Mouse (Mus musculus) CH12.LX (cell line): ENCODE data around the gene Sstr3.

Experiments
- EP300 ChIP-seq: IDR thresholded peaks from 2 replicates; pipeline ENCODE4 v1.6.1; 2011; ENCODE audit warnings: low read length, improper control_type of control experiment
- POLR2A ChIP-seq: IDR thresholded peaks from 2 replicates; pipeline ENCODE4 v1.6.1; 2011; ENCODE audit warnings: low read depth, mild to moderate bottlenecking, improper control_type of control experiment, low read length
- POLR2AphosphoS2 ChIP-seq: IDR thresholded peaks from 2 replicates; pipeline ENCODE4 v1.6.1; 2011; ENCODE audit warnings: low read depth, low read length, improper control_type of control experiment
- TBP ChIP-seq: conservative IDR thresholded peaks from 2 replicates; pipeline ENCODE4 v1.6.1; 2011; ENCODE audit warnings: low read depth, low read length, improper control_type of control experiment

GRCm38 (mm10) chr15:78589936-78590335 is 45.5 kb upstream of the Sstr3 start:
- TF ChIP-seq EP300 (no peak), TBP (no peak), POLR2AphosphoS2 (no peak), POLR2A (no peak)
